Mouse (Mus musculus): ENCODE results near the gene Aoah. TPM values are rescaled to one million over a fixed set of nuclear protein-coding genes. Genes with fewer than 3 reads are reported as not detected.

Aoah gene
- polyA plus RNA-seq, 1 experiment from 2014 or later: 0.32 TPM

DNA sequence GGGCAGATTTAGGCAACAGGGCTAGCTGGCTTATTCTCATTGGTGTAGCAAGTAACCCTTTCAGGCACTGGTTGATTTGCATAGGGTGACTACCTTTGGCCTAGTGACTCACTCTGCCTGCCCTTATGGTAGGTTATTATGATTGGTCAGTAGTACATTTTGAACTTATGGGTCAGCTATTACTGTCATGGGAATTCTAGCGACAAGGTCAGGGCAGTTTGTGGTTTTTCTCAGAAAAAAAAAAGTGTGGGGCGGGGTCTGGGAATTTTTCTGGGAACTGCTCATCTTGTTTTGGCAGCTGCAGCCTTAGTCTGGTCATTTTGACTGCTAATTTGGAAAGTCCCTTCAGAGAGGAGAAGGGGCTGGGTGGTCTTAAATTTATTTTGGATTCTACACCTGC is 272.1 kb downstream of the Aoah start:
- whole genome bisulfite sequencing: 82% methylated on average over 2 of the region's 2 CpGs
- Histone ChIP-seq H3K4me3 (ENCODE audit: low read depth, low read length) (no peak overlapping the region), H3K4me2 (ENCODE audit: low read depth, low read length, severe bottlenecking) (no peak overlapping the region), H3K27me3 (ENCODE audit: control insufficient read depth, insufficient read depth, low read length) (no peaks in the 10 kb centered on the region), H3K9me3 (ENCODE audit: control insufficient read depth, low read length) (no peaks in the 10 kb centered on the region), H3K4me1 (replicated peaks; ENCODE audit: control insufficient read depth, insufficient read depth, low read length) (no peaks in the 10 kb centered on the region), H3K9ac (ENCODE audit: low read length) (no peak overlapping the region), H3K27ac (ENCODE audit: low read depth, low read length) (no peak overlapping the region), H3K36me3 (ENCODE audit: control insufficient read depth, insufficient read depth, low read length) (no peaks in the 10 kb centered on the region)
- no peak for ATAC-seq (replicated peaks; ENCODE audit: low FRiP score)
- DNase-seq (ENCODE audit: low spot score): no peak

GRCm38 (mm10) chr13:21074847-21075246 is 280.9 kb downstream of the Aoah start, which contains the start of gene Olfr1370:
Gene Olfr1370 (minus strand): TSS chr13:21074947.
- Histone ChIP-seq H3K27ac (ENCODE audit: low read depth, low read length) (no peak within 1 kb of the TSS), H3K36me3 (ENCODE audit: control insufficient read depth, insufficient read depth, low read length) (no peaks in the 10 kb centered on the region), H3K27me3 (ENCODE audit: control insufficient read depth, insufficient read depth, low read length) (no peaks in the 10 kb centered on the region), H3K9ac (ENCODE audit: low read length) (no peak within 1 kb of the TSS), H3K4me3 (ENCODE audit: low read depth, low read length) (no peak within 1 kb of the TSS), H3K4me1 (replicated peaks; ENCODE audit: control insufficient read depth, insufficient read depth, low read length) (no peaks in the 10 kb centered on the region), H3K9me3 (ENCODE audit: control insufficient read depth, low read length) (no peaks in the 10 kb centered on the region), H3K4me2 (ENCODE audit: low read depth, low read length, severe bottlenecking) (no peak within 1 kb of the TSS)
- 84% methylated on average over 3 of the region's 3 CpGs for WGBS
- DNase-seq (ENCODE audit: low spot score) (no peak), ATAC-seq (replicated peaks; ENCODE audit: low FRiP score) (no peak)

GRCm38 (mm10) chr13:21082686-21083085 is 288.8 kb downstream of the Aoah start:
- H3K27ac ChIP-seq (ENCODE audit: low read depth, low read length): no peak overlapping the region
- WGBS: 80% methylated on average over 2 of the region's 2 CpGs
- no peak for DNase-seq (ENCODE audit: low spot score)

More at GRCm38 (mm10) chr13:21082686-21083085, 288.8 kb downstream of the Aoah start:
- Histone ChIP-seq H3K36me3 (ENCODE audit: control insufficient read depth, insufficient read depth, low read length) (no peaks in the 10 kb centered on the region), H3K4me2 (ENCODE audit: low read depth, low read length, severe bottlenecking) (no peak overlapping the region), H3K4me3 (ENCODE audit: low read depth, low read length) (no peak overlapping the region), H3K27me3 (ENCODE audit: control insufficient read depth, insufficient read depth, low read length) (no peaks in the 10 kb centered on the region), H3K9me3 (ENCODE audit: control insufficient read depth, low read length) (no peaks in the 10 kb centered on the region), H3K9ac (ENCODE audit: low read length) (no peak overlapping the region), H3K4me1 (replicated peaks; ENCODE audit: control insufficient read depth, insufficient read depth, low read length) (no peaks in the 10 kb centered on the region)
- no peak for ATAC-seq (replicated peaks; ENCODE audit: low FRiP score)

Data from forebrain, embryonic 11.5 days (tissue).